Mouse (Mus musculus) cerebellum, adult 9-11 months (tissue): ENCODE data around the gene Safb.
"Not testable (repeated sequence)": the region's sequence is repeated elsewhere in the genome, so short reads cannot be mapped to it uniquely, and the experiment has no call there.

Experiments used
- DNase-seq: peaks from one replicate; pipeline ENCODE4 v3.0.0; 2022

The Safb gene

GRCm38 (mm10) chr17:56611861-56612564 lies 27.4 kb downstream of the Safb start:
- DNase-seq = peak; percentile 74

GRCm38 (mm10) chr17:56612565-56612939 lies 27.9 kb downstream of the Safb start:
- DNase-seq = not testable (repeated sequence)

GRCm38 (mm10) chr17:56613236-56613844 lies 28.7 kb downstream of the Safb start, which contains the start of gene Rpl36:
Gene Rpl36, plus strand, starts transcription at chr17:56613416.
- DNase-seq = peak; percentile 95

GRCm38 (mm10) chr17:56613893-56614292 lies 29.3 kb downstream of the Safb start:
- DNase-seq = peak; percentile 66

GRCm38 (mm10) chr17:56614391-56615135 lies 29.9 kb downstream of the Safb start:
- DNase-seq = peak; percentile 68

- DNase-seq = peak; percentile 36
Observed at GRCm38 (mm10) chr17:56615136-56615784, 30.6 kb downstream of the Safb start.

- DNase-seq = peak; percentile 41
Observed at GRCm38 (mm10) chr17:56615792-56616191, 31.2 kb downstream of the Safb start.

- DNase-seq = no peak
Observed at GRCm38 (mm10) chr17:56616725-56617124, 32.1 kb downstream of the Safb start.

GRCm38 (mm10) chr17:56617628-56618027 lies 33.0 kb downstream of the Safb start:
- DNase-seq = no peak

- DNase-seq = peak; percentile 22
Observed at GRCm38 (mm10) chr17:56625495-56625894, 40.9 kb downstream of the Safb start.

GRCm38 (mm10) chr17:56626260-56626659 lies 41.6 kb downstream of the Safb start:
- no peak for DNase-seq

GRCm38 (mm10) chr17:56626754-56627470 lies 42.3 kb downstream of the Safb start, which contains the start of gene Lonp1:
Gene Lonp1, minus strand, starts transcription at chr17:56626887.
- DNase-seq = peak; percentile 98

- peak; percentile 73 for DNase-seq
Observed at GRCm38 (mm10) chr17:56627530-56628277, 43.1 kb downstream of the Safb start, which contains the start of gene Catsperd. Gene Catsperd, plus strand, starts transcription at chr17:56628143.

- peak; percentile 24 for DNase-seq
Observed at GRCm38 (mm10) chr17:56629800-56630781, 45.5 kb downstream of the Safb start.

- DNase-seq = no peak
Observed at GRCm38 (mm10) chr17:56631807-56632206, 47.2 kb downstream of the Safb start.

GRCm38 (mm10) chr17:56634023-56634422 lies 49.4 kb downstream of the Safb start:
- no peak for DNase-seq

- DNase-seq = no peak
Observed at GRCm38 (mm10) chr17:56643237-56643636, 58.6 kb downstream of the Safb start.

- no peak for DNase-seq
Observed at GRCm38 (mm10) chr17:56647546-56647945, 62.9 kb downstream of the Safb start.

GRCm38 (mm10) chr17:56651801-56652200 lies 67.2 kb downstream of the Safb start:
- no peak for DNase-seq

- no peak for DNase-seq
Observed at GRCm38 (mm10) chr17:56654771-56655170, 70.1 kb downstream of the Safb start.
